Mouse (Mus musculus): Measurements from ENCODE around the gene Pgghg.

DNA sequence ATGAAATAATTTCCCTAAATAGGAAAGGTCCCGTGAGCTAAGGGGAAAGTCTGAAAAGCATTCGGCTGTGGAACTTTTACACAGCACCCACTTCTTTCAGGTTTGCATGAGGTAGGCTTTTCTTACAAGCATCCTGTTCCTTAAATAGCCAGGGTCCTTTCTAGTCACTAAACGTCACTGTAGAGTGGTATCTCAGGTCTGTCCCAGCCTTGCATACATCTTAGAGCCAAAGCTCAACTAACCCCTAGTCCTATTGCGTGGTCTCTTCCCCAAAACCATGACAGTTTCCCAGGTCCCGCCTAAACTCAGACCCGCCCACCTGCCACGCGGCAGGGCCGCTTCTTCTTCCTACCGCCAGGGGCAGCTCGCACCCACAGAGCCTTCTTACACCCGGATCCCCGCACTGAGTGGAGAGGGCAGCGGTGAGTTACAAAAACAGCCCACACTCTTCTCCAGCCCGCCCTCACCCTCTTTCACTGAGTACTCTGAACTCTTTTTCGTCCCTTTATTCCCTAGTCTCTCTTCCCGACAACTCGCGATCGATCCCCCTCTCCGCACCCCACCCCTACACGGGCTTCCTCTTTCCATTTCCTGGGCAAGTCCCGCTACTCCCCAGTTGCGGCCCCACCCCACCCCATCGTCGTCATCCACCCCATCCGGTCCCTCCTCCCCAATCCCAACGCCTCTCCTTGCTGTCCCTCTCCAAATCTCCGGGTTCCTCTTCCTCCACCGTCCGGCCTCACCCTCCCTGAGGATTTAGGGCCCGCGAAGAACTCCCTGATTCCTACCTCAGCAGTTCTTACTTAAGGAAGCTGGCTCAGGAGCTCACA lies at the start of gene Pgghg:
- peak; percentile 95 for TF ChIP-seq CTCF (IDR thresholded peaks at IDR 0.05; ENCODE audit: extremely low read depth, insufficient read length, insufficient replicate concordance, low read depth, low read length)
- TF ChIP-seq POLR2A (IDR thresholded peaks at IDR 0.05; ENCODE audit: low read depth, low read length), result peak; percentile 39

Data from small intestine, adult 2 months (tissue).